Mouse (Mus musculus) gastrocnemius, adult 18-20 months (tissue): ENCODE data around the gene Papolb. TPM values are rescaled to one million over a fixed set of nuclear protein-coding genes. Genes with fewer than 3 reads are reported as not detected.

ENCODE experiments used
- DNase-seq: peaks from one replicate; pipeline ENCODE4 v3.0.0; 2021; ENCODE audit warnings: low spot score
- total RNA-seq, 2 experiments: library from RNA; stranded (reverse); gene quantifications; 2 replicates each; pipeline ENCODE4 v1.2.3; 2021

The Papolb gene
- total RNA-seq, 2 experiments from 2014 or later: 0.19 TPM; not detected in 1

GRCm38 (mm10) chr5:142520360-142520759, 9.5 kb downstream of the Papolb start:
- DNase-seq: no peak

- DNase-seq: no peak
These were observed 10.9 kb downstream of the Papolb start for GRCm38 (mm10) chr5:142518973-142519372.

- no peak for DNase-seq
These were observed 17.8 kb downstream of the Papolb start for GRCm38 (mm10) chr5:142512112-142512511.

GRCm38 (mm10) chr5:142510061-142510414, 19.8 kb downstream of the Papolb start:
- DNase-seq: no peak

GRCm38 (mm10) chr5:142509141-142510060, 20.5 kb downstream of the Papolb start:
- DNase-seq: no peak

- DNase-seq: no peak
These were observed 24.0 kb downstream of the Papolb start for GRCm38 (mm10) chr5:142505695-142506423.

- DNase-seq: no peak
These were observed 25.7 kb downstream of the Papolb start for GRCm38 (mm10) chr5:142504175-142504574.

- peak; percentile 80 for DNase-seq
These were observed 27.5 kb downstream of the Papolb start for GRCm38 (mm10) chr5:142502414-142502813.

- no peak for DNase-seq
These were observed 29.0 kb downstream of the Papolb start for GRCm38 (mm10) chr5:142500918-142501317.

- DNase-seq: peak; percentile 32
These were observed 30.9 kb downstream of the Papolb start for GRCm38 (mm10) chr5:142498964-142499363.

GRCm38 (mm10) chr5:142495321-142496096, 34.4 kb downstream of the Papolb start:
- DNase-seq: no peak

- DNase-seq: no peak
These were observed 36.6 kb downstream of the Papolb start for GRCm38 (mm10) chr5:142493307-142493706.

GRCm38 (mm10) chr5:142489955-142490707, 39.7 kb downstream of the Papolb start:
- no peak for DNase-seq

GRCm38 (mm10) chr5:142486654-142487053, 43.2 kb downstream of the Papolb start:
- no peak for DNase-seq

- DNase-seq: no peak
These were observed 46.3 kb downstream of the Papolb start for GRCm38 (mm10) chr5:142483581-142483980.

GRCm38 (mm10) chr5:142482512-142482911, 47.4 kb downstream of the Papolb start:
- peak; percentile 32 for DNase-seq

GRCm38 (mm10) chr5:142478829-142479435, 50.9 kb downstream of the Papolb start:
- DNase-seq: peak; percentile 82

GRCm38 (mm10) chr5:142477866-142478615, 51.8 kb downstream of the Papolb start:
- no peak for DNase-seq

GRCm38 (mm10) chr5:142477346-142477745, 52.5 kb downstream of the Papolb start:
- no peak for DNase-seq
